Mouse (Mus musculus): ENCODE measurements at regions not wholly inside any gene's neighbourhood (a gene's known extent, or its start where the extent isn't known, plus 50 kb on each side); places are given as distances from the start of the nearest gene placed in this dataset.
"Not testable (repeated sequence)": the region's sequence is repeated elsewhere in the genome, so short reads cannot be mapped to it uniquely, and the experiment has no call there.

- no peak for DNase-seq (ENCODE audit: low read depth in 1 of 2, low spot score in 2 of 2)
These were observed 540.2 kb upstream of the Gm10131 start for GRCm38 (mm10) chr8:34651750-34652149.

- DNase-seq (ENCODE audit: low read depth in 1 of 2, low spot score in 2 of 2) = not testable (repeated sequence)
These were observed 516.7 kb upstream of the Gm10131 start for GRCm38 (mm10) chr8:34628221-34628620.

- DNase-seq (ENCODE audit: low read depth in 1 of 2, low spot score in 2 of 2) = no peak
These were observed 514.1 kb upstream of the Gm10131 start for GRCm38 (mm10) chr8:34625670-34626069.

GRCm38 (mm10) chr8:34623783-34624182, 512.2 kb upstream of the Gm10131 start:
- DNase-seq (ENCODE audit: low read depth in 1 of 2, low spot score in 2 of 2) = no peak

GRCm38 (mm10) chr8:34622177-34623114, 510.9 kb upstream of the Gm10131 start:
- peak; percentile 49 to 62 for DNase-seq (ENCODE audit: low read depth in 1 of 2, low spot score in 2 of 2)

- DNase-seq (ENCODE audit: low read depth in 1 of 2, low spot score in 2 of 2) = no peak
These were observed 506.5 kb upstream of the Gm10131 start for GRCm38 (mm10) chr8:34618046-34618445.

GRCm38 (mm10) chr8:34614987-34615386, 503.4 kb upstream of the Gm10131 start:
- no peak for DNase-seq (ENCODE audit: low read depth in 1 of 2, low spot score in 2 of 2)

DNA sequence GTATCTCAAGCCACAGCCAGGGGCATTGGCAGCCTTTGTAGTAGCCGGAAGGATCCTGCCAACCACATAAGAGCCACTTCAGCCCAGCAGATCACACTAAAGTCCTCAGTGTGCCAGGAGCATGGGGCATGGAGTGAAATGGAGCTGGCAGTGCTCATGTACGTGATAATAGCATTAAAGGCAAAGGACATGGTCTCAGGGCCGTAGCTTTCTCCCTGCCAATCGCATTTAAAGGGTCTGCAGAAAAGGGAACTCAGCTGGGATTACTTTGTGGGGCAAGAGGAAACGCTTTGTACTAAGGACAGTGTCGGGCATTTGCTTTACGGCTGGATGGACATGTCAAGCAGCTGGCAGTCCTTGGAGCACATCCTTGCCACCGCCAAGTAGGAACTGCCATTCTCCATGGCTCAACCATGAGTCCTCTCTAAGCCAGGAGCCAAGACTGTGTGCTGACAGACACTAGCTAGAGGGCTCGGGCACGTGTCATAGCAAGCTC, 502.5 kb upstream of the Gm10131 start:
- no peak for DNase-seq (ENCODE audit: low read depth in 1 of 2, low spot score in 2 of 2)

DNA sequence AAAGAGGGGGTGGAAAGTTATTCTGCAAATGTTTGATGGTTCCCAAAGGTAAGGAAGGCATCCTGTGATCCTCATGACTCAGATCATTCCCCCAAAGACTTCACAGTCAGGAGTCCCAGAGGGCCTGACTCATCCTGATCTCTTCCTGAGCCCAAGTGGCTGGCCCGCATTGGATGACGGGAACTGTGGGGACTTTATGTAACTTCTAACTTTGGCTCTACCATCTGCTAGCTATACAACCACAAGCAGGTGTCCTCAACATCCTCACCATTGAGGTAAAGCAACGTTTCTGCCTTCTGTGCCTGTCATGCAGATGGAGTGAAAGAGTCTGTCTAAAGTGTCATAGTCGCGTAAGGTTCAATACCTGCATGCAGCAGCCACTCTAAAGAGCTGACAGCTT, 501.6 kb upstream of the Gm10131 start:
- DNase-seq (ENCODE audit: low read depth in 1 of 2, low spot score in 2 of 2) = no peak

GRCm38 (mm10) chr8:34612396-34612795, 500.9 kb upstream of the Gm10131 start:
- no peak for DNase-seq (ENCODE audit: low read depth in 1 of 2, low spot score in 2 of 2)

- DNase-seq (ENCODE audit: low read depth in 1 of 2, low spot score in 2 of 2) = no peak
These were observed 498.6 kb upstream of the Gm10131 start for GRCm38 (mm10) chr8:34610186-34610585.

- no peak for DNase-seq (ENCODE audit: low read depth in 1 of 2, low spot score in 2 of 2)
These were observed 495.9 kb upstream of the Gm10131 start for GRCm38 (mm10) chr8:34607426-34607825.

- DNase-seq (ENCODE audit: low read depth in 1 of 2, low spot score in 2 of 2) = no peak
These were observed 493.5 kb upstream of the Gm10131 start for GRCm38 (mm10) chr8:34605031-34605430.

DNA sequence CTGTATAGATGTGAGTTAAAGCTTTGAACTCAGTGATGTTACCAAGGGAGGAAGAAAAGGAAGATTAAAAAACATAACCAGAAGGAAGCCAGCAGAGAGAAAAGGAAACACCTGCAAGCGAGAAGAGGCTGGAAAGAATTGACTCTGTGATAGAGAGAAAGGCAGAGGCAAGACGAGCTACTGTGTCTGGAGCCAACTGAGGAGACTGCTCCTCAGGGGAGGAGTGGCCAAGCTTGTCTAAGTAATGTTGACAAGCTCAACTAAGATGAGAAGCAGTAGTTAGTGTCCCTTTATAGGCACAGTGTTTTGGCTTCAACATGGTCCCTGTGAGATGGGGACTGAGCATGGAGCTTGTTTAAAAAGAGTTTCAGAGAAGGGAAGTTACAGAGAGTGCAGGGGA, 493.0 kb upstream of the Gm10131 start:
- DNase-seq (ENCODE audit: low read depth in 1 of 2, low spot score in 2 of 2) = no peak

GRCm38 (mm10) chr8:34601426-34601953, 490.0 kb upstream of the Gm10131 start:
- no peak for DNase-seq (ENCODE audit: low read depth in 1 of 2, low spot score in 2 of 2)

DNA sequence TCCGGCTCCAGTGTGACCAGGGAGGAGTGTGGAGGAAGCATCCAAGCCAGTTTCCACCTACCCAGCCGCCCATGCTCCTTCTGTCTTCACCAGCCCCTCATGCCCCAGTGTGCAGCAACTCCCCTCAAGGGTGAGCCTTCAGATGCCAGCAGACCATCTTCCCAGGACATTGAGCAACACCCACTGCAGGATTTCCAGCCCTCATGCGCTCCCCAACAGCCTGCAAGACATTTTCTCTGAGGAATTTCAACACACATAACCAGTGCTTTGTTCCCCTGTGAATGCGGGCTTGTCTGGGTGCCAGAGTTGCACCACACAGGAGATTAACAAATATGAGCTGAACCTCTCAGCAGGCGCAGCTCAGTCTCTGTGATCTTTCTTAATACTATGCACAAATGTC, 489.3 kb upstream of the Gm10131 start:
- peak; percentile 10 to 47 for DNase-seq (ENCODE audit: low read depth in 1 of 2, low spot score in 2 of 2)

DNA sequence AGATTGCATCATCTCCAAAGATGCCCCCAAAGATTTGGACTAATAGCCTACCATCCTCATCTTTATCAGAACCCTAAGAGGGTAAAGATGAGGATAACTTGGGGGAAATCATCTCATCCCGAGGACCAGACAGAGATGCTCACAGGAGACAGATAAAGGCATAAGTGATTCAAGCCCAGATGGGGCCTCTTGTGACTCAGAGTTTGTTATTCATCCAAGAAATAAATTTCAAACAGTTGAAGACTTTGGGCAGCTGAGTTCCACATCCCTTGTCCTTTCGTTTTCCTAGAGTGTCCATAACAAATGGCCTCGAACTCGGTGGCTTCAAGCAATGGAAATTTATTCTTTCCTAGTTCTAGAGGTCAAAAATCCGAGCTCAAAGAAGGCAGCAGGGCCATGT, 485.1 kb upstream of the Gm10131 start:
- no peak for DNase-seq (ENCODE audit: low read depth in 1 of 2, low spot score in 2 of 2)

DNA sequence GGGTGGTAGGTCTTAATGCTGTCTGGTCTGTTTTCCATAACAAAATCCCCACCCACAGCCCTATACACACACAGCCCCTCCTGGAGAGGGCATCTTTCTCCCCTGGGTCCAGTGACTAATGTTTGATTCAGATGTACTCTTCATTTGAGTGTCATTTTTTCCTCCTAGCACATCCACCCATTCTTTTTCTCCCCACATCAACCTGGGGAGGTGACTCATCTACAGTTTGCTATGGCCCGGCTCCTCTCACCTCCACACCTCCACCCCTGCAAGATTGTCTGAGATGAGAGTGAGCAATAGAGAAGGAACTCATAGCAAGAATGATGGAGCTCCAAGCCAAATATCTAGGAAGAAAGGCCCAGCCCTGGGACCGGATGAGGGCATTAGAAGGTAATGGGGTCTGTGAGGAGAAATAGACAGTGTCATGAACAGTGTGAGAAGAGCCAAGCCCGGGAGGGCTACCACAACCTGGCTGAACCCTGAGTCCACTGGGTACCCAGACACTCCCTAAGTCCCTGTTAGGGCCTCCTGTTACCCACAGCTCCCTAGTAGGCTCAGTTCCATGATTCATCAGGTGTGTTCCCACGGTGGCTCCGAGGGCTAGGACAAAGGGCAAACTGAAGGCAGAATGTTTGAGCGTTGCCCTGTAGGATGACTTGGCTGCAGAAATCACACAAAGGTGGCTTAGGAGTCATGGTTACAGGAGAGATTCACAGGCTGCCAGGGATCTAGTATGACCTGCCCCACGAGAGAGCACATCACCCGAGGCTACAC, 479.6 kb upstream of the Gm10131 start:
- DNase-seq (ENCODE audit: low read depth in 1 of 2, low spot score in 2 of 2) = no peak

GRCm38 (mm10) chr8:34578043-34578442, 466.5 kb upstream of the Gm10131 start:
- no peak for DNase-seq (ENCODE audit: low read depth in 1 of 2, low spot score in 2 of 2)

DNA sequence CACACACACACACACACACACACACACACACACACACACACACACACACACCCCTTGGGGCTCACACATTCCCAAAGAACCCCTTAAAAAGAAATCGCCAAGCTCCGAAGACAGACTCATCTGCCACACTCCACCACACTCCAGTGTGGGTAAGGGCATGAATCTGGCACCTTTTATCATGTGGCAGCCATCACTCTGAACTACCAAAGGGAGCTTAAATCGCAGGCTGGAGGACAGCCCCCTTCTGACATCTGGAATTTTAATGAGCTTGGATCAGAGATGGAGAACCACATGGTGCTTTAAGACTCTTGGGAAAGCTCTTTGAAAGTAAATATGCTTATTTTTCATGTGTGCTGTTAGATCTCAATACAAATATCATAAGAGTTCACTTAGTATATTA, 462.5 kb upstream of the Gm10131 start:
- DNase-seq (ENCODE audit: low read depth in 1 of 2, low spot score in 2 of 2) = no peak

GRCm38 (mm10) chr8:34573007-34573881, 461.7 kb upstream of the Gm10131 start:
- no peak for DNase-seq (ENCODE audit: low read depth in 1 of 2, low spot score in 2 of 2)

All from monocyte, adult 2 months (primary cell).